Mouse (Mus musculus) neural tube, embryonic 15.5 days (tissue): ENCODE results near the gene Cxcl17. TPM values are rescaled to one million over a fixed set of nuclear protein-coding genes. Genes with fewer than 3 reads are reported as not detected.
"Not testable (repeated sequence)": the region's sequence is repeated elsewhere in the genome, so short reads cannot be mapped to it uniquely, and the experiment has no call there.

Experiments used
- ATAC-seq: fragments of 200-750 bp; cut with Nextera tagmentation; 2 replicates; pipeline ENCODE4 v1.8.0; 2017; ENCODE audit warnings: mild to moderate bottlenecking, moderate TSS enrichment, moderate library complexity; ENCODE audit not compliant: low FRiP score
- H3K27ac ChIP-seq: fragments of 300-500 bp; sonication (generic); replicated peaks from 2 replicates; pipeline ENCODE4 v1.5.1; 2015; ENCODE audit warnings: mild to moderate bottlenecking, inconsistent platforms
- H3K27me3 ChIP-seq: fragments of 300-500 bp; sonication (generic); replicated peaks from 2 replicates; pipeline ENCODE4 v1.6.1; 2015; ENCODE audit warnings: inconsistent platforms
- H3K36me3 ChIP-seq: fragments of 300-500 bp; sonication (generic); 2 replicates; pipeline ENCODE4 v1.6.1; 2015; ENCODE audit warnings: inconsistent platforms
- H3K4me1 ChIP-seq: fragments of 300-500 bp; sonication (generic); 2 replicates; pipeline ENCODE4 v1.6.1; 2015; ENCODE audit warnings: inconsistent platforms
- H3K4me2 ChIP-seq: fragments of 300-500 bp; sonication (generic); 2 replicates; pipeline ENCODE4 v1.6.1; 2015; ENCODE audit warnings: inconsistent platforms, mild to moderate bottlenecking, moderate library complexity
- H3K4me3 ChIP-seq: fragments of 300-500 bp; sonication (generic); replicated peaks from 2 replicates; pipeline ENCODE4 v1.5.1; 2015; ENCODE audit warnings: mild to moderate bottlenecking, inconsistent platforms
- H3K9ac ChIP-seq: fragments of 300-500 bp; sonication (generic); replicated peaks from 2 replicates; pipeline ENCODE4 v1.6.1; 2015; ENCODE audit warnings: mild to moderate bottlenecking, inconsistent platforms
- H3K9me3 ChIP-seq: fragments of 300-500 bp; sonication (generic); replicated peaks from 2 replicates; pipeline ENCODE4 v1.6.1; 2016; ENCODE audit warnings: inconsistent platforms
- WGBS: fragments of 180-500 bp; shearing (Covaris S2); methylation state at CpG from one replicate; pipeline ENCODE4 v1.1.7; 2015; ENCODE audit warnings: mixed read lengths; 5-methylcytosine and 5-hydroxymethylcytosine counted together
- polyA plus RNA-seq: library from polyadenylated mRNA; unstranded; fragments of >200 nt; fragmentation: Nextera tagmentation; extraction: Ambion mirVana; gene quantifications from 2 replicates; pipeline ENCODE4 v1.2.1, GENCODE M21; 2015

Cxcl17 gene
- 1.3 and 1.6 TPM in 2 replicates for polyA plus RNA-seq

DNA sequence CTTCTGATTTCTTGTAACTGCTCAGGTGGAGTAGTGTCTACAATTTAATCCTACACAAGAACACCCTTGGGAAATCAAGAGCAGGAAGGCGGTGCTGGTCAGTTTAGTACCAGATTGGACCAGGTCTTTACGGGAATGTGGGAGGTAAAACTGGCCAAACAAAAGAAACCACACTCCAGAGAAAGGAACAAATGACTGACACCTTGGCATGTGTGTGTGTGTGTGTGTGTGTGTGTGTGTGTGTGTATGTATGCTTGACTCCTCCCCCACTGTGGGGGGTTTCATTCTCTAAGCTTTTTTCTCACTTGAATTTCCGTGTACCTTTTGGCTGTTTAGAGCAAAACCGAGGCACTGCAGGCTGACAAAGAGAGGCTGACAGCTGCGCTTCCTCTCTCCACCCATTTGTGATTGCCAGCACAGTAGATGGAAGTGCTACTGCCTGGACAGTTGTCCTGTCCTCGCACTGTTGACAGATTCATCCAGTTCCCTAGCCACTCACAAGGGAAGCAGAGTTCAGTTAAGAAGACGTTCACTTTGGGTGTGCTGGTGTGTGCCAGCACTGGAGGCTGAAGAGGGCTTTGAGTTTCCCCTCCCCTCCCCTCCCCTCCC, at the start of gene Cxcl17:
TSS of gene Cxcl17 (minus strand) at position 54 of the 609 bp plus-strand sequence.
- no peak within 1 kb of the TSS for H3K9ac ChIP-seq
- H3K9me3 ChIP-seq: no peaks in the 10 kb centered on the region
- WGBS: 58% methylated on average over 7 of the region's 7 CpGs
- H3K36me3 ChIP-seq: no peaks in the 10 kb centered on the region
- no peaks in the 10 kb centered on the region for H3K4me1 ChIP-seq
- no peaks in the 10 kb centered on the region for H3K27me3 ChIP-seq
- no peak within 1 kb of the TSS for H3K4me3 ChIP-seq
- no peak for ATAC-seq
- no peak within 1 kb of the TSS for H3K27ac ChIP-seq
- no peak within 1 kb of the TSS for H3K4me2 ChIP-seq

- not testable (repeated sequence) for H3K4me2 ChIP-seq, H3K4me3 ChIP-seq, H3K9me3 ChIP-seq, H3K9ac ChIP-seq, ATAC-seq, H3K27me3 ChIP-seq, H3K27ac ChIP-seq, H3K36me3 ChIP-seq, H3K4me1 ChIP-seq
- WGBS: no CpG with 5 or more reads among the region's 1 CpGs
Measured at GRCm38 (mm10) chr7:25462033-25462337, 49.3 kb upstream of the Cxcl17 start.

- not testable (repeated sequence) for H3K4me3 ChIP-seq, H3K9ac ChIP-seq, H3K27ac ChIP-seq, H3K27me3 ChIP-seq, H3K4me1 ChIP-seq, H3K9me3 ChIP-seq, H3K4me2 ChIP-seq, H3K36me3 ChIP-seq
- peak; percentile 28; the same call in 1 of the 2 replicates for ATAC-seq
- 56% methylated on average over 4 of the region's 5 CpGs for WGBS
Measured at GRCm38 (mm10) chr7:25461336-25462032, 48.8 kb upstream of the Cxcl17 start.

DNA sequence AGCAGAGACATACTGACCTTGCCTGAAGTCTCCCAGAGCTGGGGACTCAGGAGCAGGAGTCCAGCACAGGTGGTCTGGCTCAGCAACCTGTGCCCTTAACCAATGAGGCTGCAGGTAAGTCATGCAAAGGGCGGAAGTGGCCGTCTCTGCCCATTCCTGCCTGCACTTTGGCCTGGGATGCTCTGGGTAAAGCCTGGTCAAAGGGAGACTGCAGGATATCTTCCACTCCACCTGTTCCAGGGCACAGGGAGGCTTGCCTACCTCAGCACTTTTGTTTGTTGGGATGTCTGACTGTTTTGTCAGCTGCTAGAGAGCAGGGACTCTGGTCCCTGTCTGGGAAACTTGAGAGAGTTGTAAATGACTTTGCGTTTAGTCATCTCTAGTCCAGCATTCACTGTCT, 39.4 kb upstream of the Cxcl17 start:
- Histone ChIP-seq H3K9ac (no peak overlapping the region), H3K4me3 (no peak overlapping the region), H3K36me3 (no peaks in the 10 kb centered on the region), H3K27ac (no peak overlapping the region), H3K4me2 (no peak overlapping the region), H3K9me3 (no peaks in the 10 kb centered on the region), H3K4me1 (no peaks in the 10 kb centered on the region), H3K27me3 (no peaks in the 10 kb centered on the region)
- 87% methylated on average over 3 of the region's 3 CpGs for WGBS
- no peak for ATAC-seq

GRCm38 (mm10) chr7:25449913-25450890, 37.5 kb upstream of the Cxcl17 start:
- Histone ChIP-seq H3K4me3 (no peak overlapping the region), H3K9me3 (no peaks in the 10 kb centered on the region), H3K9ac (no peak overlapping the region), H3K4me2 (no peak overlapping the region), H3K27me3 (no peaks in the 10 kb centered on the region), H3K4me1 (no peaks in the 10 kb centered on the region), H3K27ac (no peak overlapping the region), H3K36me3 (no peaks in the 10 kb centered on the region)
- WGBS: 53% methylated on average over 9 of the region's 9 CpGs
- no peak for ATAC-seq

DNA sequence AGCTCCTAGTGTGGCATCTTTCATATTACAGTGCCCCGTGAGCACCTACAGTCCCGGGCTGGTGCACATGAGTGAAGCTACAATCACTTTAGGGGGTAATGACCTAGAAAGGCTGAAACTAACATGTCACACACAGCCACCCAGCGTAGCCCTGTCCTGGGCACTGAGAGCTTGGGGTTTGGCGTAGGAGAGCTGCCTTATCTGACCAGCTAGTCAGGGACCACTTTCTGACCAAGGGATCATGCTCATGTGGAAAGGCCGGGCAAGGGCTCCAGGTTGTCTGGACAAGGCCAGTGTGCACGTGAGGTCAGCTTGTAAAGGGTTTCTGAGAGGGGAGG, 28.1 kb upstream of the Cxcl17 start:
- Histone ChIP-seq H3K27ac (no peak overlapping the region), H3K27me3 (no peaks in the 10 kb centered on the region), H3K9ac (no peak overlapping the region), H3K4me3 (no peak overlapping the region), H3K9me3 (no peaks in the 10 kb centered on the region), H3K36me3 (no peaks in the 10 kb centered on the region), H3K4me1 (no peaks in the 10 kb centered on the region), H3K4me2 (no peak overlapping the region)
- 81% methylated on average over 6 of the region's 6 CpGs for WGBS
- ATAC-seq: no peak

GRCm38 (mm10) chr7:25439978-25440815, 27.5 kb upstream of the Cxcl17 start:
- Histone ChIP-seq H3K4me3 (no peak overlapping the region), H3K9ac (no peak overlapping the region), H3K27me3 (no peaks in the 10 kb centered on the region), H3K4me2 (no peak overlapping the region), H3K4me1 (no peaks in the 10 kb centered on the region), H3K27ac (no peak overlapping the region), H3K9me3 (no peaks in the 10 kb centered on the region), H3K36me3 (no peaks in the 10 kb centered on the region)
- ATAC-seq: no peak
- 90% methylated on average over 9 of the region's 9 CpGs for WGBS

DNA sequence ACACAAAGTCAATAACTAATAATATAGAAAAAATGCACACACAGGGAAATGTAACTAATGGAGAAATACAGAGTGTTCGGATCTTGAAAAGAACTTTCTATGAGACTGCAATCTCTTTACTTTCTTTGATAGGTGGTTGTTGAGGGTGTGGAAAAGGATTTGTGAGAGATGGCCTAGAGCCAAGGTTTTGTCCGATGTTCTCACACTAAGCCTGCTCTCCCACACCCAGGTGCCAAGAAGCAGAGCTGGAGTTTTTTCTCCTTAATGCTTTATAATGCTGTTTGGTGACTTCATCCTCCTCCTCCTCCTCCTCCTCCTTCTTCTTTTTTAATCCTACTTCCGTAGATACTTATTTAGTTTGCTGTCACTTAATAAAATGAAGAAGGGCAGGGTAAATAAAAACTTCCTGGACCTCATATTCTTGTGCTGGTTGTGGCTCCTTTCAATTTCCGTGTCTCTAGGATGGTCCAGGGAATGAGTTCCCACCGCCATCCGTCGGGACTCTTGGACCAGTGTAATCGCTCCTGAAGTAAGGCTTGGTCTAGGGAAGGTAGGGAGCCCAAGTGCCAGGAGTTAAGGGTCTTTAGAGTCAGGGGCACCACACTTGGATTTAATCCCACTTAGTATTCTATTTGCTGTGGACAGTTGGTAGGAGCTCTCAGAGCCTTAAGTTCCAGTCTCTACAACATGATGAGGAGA, 26.6 kb upstream of the Cxcl17 start:
- Histone ChIP-seq H3K9me3 (no peaks in the 10 kb centered on the region), H3K4me1 (0 out of 2 replicates have a peak, but pooled peaks cover 1% of the 10 kb centered on the region), H3K4me3 (no peak overlapping the region), H3K27me3 (no peaks in the 10 kb centered on the region), H3K27ac (no peak overlapping the region), H3K4me2 (no peak overlapping the region), H3K9ac (no peak overlapping the region), H3K36me3 (no peaks in the 10 kb centered on the region)
- no peak for ATAC-seq
- 88% methylated on average over 8 of the region's 8 CpGs for WGBS

- H3K4me1 ChIP-seq: peaks cover 6% of the 10 kb centered on the region; the same call in 1 of the 2 replicates
- no peaks in the 10 kb centered on the region for H3K9me3 ChIP-seq
- ATAC-seq: no peak
- no peak overlapping the region for H3K9ac ChIP-seq
- H3K4me3 ChIP-seq: no peak overlapping the region
- H3K27ac ChIP-seq: no peak overlapping the region
- H3K27me3 ChIP-seq: no peaks in the 10 kb centered on the region
- no peak overlapping the region for H3K4me2 ChIP-seq
- no peaks in the 10 kb centered on the region for H3K36me3 ChIP-seq
- WGBS: 91% methylated on average over 2 of the region's 2 CpGs
Measured at GRCm38 (mm10) chr7:25436704-25437103, 24.0 kb upstream of the Cxcl17 start.

DNA sequence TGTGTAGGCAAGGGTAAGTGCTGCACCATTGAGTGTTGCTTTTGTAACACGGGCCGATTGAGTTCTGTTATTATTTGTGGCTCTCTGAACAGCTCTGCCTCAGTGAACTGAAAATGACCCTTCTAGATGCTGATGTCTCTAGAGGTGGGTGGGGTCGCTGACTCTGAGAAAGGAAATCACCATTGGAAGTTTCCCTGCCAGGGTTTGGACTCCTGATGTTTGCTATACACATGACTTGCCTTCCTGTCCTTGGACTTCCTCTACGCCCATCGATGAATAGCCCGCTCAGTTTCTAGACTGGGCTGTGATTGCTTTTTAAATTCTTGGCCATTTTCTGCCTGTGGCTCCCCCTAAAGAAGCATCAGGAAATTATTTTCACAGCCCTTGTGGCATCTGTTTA, 23.5 kb upstream of the Cxcl17 start:
- Histone ChIP-seq H3K36me3 (no peaks in the 10 kb centered on the region), H3K27me3 (no peaks in the 10 kb centered on the region), H3K4me2 (no peak overlapping the region), H3K9me3 (no peaks in the 10 kb centered on the region), H3K27ac (no peak overlapping the region), H3K4me1 (peaks cover 6% of the 10 kb centered on the region; the same call in 1 of the 2 replicates), H3K4me3 (no peak overlapping the region), H3K9ac (no peak overlapping the region)
- ATAC-seq: no peak
- 75% methylated on average over 6 of the region's 6 CpGs for WGBS

DNA sequence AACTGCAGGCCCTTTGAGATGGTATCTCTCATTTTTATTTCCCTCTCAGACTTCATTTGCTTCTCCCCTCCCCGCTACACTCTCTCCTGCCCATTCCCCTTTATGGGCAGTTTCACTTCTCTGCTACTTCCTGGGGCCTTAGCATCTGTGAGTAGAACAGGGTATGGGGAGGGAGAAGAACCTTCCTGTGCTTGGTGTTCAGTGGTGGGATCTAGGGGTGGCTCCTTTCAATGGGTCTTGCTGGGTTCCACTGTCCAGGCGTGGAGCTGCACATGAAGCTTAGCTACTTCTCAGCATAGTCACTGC, 22.8 kb upstream of the Cxcl17 start:
- no peaks in the 10 kb centered on the region for H3K27me3 ChIP-seq
- no peaks in the 10 kb centered on the region for H3K36me3 ChIP-seq
- no peak for ATAC-seq
- H3K4me1 ChIP-seq: peaks cover 6% of the 10 kb centered on the region; the same call in 1 of the 2 replicates
- no peak overlapping the region for H3K9ac ChIP-seq
- H3K27ac ChIP-seq: no peak overlapping the region
- no peak overlapping the region for H3K4me2 ChIP-seq
- WGBS: 84% methylated on average over 2 of the region's 2 CpGs
- H3K4me3 ChIP-seq: no peak overlapping the region
- no peaks in the 10 kb centered on the region for H3K9me3 ChIP-seq
